Mouse (Mus musculus) neural tube, embryonic 10.5 days (tissue): ENCODE results near the gene Calr4.
A peak's percentile ranks its signal among the peaks of the same experiment; 100 is the strongest.

Experiments used
- DNase-seq: peaks from one replicate; pipeline ENCODE4 v3.0.0-alpha.2; 2017; ENCODE audit warnings: low spot score; ENCODE audit errors: extremely low spot score

The Calr4 gene

DNA sequence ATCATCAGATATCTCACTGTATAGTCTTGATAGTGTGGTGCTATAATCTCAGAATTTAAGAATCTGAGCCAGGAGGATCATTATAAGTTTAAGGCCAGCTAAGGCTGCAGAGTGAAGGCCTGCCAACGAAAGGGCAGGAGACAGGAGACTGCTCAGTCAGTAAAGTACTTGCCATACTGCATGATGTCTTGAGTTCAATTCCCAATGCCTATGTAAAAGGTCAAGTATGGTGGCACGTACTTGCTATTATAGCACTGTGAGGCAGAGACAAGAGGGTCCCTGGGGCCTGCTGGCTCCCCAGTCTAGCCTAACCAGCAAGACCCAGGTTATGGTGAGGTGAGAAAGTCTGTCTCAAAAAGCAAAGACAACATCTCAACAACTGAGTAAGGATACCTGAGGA is at the start of gene Calr4:
Calr4 (plus strand) TSS at position 301 of the 400 bp plus-strand sequence.
- no peak for DNase-seq

DNA sequence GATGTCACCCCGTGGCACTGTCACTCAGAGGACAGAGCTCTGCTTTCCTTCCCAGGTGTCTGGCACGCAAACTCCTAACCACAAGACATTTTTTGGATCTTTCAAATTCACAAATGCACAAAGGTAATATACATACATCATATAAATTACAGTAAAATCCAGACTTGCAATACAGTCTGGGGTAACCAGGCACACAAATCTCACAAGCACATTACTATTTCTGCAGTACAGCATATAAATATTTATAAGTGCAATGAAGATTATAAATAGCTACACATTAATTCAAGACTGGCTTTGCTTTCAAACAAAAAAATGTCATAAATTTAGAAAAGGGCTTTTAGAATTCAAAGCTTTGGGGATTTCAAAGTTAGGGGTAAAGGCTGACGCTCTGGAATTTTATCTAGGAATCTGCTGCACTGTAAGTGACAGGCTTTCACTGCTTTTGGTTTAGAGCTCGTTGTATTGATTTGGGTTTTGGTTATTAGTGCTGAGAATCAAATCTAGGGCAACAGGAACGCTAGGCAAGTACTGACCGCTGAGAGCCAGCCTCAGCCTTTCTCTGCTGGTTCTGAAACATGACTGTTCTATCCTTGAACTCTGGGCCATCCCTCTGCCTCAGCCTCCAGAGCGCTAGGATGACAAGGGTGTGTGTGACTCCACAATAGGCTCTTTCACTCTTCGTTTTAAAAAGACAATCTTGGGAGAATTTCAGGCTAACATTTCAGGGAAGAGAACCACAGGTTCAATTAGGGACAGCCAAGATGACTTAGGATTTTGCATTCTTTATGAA is 48.5 kb upstream of the Calr4 start:
- DNase-seq: no peak

- DNase-seq: no peak
Observed at GRCm38 (mm10) chr4:109191598-109191997, 42.7 kb upstream of the Calr4 start.

GRCm38 (mm10) chr4:109193886-109194285 is 40.4 kb upstream of the Calr4 start:
- DNase-seq: no peak

GRCm38 (mm10) chr4:109195900-109196629 is 38.2 kb upstream of the Calr4 start:
- no peak for DNase-seq

- no peak for DNase-seq
Observed at GRCm38 (mm10) chr4:109199069-109199468, 35.2 kb upstream of the Calr4 start.

DNA sequence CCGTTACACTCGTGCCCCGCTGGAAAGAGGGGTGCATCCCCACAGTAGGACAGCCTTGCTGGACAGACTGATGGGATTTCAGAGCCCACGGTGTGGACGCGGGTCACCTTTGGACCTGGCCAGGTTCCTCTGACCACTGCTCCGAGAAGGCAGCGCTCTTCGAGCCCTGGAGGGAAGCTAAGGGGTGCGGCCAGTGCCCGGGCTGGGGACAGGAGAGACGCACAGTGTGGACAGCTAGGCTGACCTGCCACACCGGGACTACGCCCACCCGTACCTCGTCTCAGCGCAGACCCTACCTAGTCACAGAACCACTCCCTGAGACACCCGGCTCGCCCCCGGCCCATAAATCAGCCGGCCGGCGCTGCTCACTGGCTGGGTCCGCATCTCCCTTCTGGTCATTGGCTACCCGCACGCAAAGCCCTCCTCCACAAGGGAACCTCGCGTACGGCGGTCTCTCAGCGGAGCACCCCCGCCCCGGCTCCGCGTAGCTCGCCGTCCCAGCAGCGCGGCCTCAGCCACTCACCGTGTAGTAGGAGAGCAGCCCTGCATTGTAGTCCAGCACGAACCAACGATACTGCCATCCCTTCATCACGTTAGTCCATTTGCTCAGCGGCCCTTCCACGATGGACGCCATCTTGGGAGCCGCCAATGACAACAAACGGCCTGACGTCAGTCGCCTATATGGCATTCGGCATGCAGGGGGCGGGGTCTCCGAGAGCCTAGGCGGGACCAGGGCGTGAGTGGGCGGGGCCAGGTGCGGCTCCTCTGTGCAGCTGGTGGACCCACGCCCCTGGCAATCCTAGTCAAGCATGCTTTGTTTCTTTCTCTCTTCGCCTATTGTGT is 32.5 kb upstream of the Calr4 start, which contains the start of gene Osbpl9:
Osbpl9 (minus strand) TSS at position 691 of the 843 bp plus-strand sequence.
- DNase-seq: peak; percentile 99

- DNase-seq: no peak
Observed at GRCm38 (mm10) chr4:109203931-109204330, 30.4 kb upstream of the Calr4 start.

DNA sequence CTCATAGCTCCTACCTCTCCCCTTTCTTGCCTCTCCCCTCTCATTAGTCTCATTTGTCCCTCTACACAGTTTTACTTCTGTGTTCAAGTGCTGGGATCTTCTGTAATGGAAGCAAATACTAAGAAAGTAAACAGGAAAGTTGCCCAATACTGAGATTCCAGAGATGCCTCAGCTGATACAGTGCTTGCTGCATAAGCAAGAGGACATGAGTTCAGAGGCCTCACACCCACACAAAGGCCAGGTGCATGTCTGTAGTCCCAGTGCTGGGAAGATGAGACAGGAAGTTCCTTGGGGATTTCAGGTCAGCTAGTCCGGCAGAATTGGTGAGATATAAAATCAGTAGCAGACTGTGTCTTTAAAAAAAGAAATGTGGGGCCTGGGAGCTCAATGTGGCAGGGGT is 29.9 kb upstream of the Calr4 start:
- DNase-seq: no peak

DNA sequence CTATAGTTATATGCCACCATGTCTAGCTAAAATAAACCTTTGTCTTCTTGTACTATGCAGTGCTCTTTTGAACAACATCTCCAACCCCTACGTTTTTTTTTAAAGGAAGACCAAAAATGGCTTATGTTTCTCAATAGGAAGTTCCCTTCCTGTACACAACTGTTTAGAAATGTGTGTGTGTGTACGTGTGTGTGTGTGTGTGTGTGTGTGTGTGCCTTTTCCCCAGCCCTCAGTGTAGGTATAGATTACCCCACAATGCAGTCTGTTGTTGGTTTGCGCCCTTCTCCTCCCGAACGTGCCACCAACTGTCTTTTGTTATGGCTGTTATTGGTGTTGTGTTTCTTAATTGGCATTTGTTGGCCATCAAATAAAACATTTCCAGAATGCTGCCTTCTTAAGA is 26.8 kb upstream of the Calr4 start:
- no peak for DNase-seq

- no peak for DNase-seq
Observed at GRCm38 (mm10) chr4:109210253-109210652, 24.0 kb upstream of the Calr4 start.

- no peak for DNase-seq
Observed at GRCm38 (mm10) chr4:109210881-109211280, 23.4 kb upstream of the Calr4 start.

DNA sequence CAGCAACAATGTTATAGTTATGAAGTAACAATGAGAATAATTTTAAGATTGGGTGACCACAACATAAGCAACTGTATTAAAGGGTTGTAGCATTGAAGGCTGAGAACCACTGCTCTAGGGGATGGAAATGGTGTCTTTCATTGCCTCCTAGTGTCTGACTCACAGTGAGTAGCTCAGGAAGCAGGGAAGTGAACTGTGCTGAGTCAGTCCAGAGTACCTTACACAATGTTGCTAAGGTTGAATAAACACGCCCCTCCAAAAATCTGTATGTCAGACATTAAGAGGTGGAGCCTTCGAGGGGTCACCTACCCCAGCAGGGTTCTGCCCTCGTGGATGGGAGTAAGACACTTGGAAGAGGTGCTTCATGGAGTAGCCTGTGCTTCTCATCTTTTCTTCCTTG is 20.3 kb upstream of the Calr4 start:
- DNase-seq: no peak

DNA sequence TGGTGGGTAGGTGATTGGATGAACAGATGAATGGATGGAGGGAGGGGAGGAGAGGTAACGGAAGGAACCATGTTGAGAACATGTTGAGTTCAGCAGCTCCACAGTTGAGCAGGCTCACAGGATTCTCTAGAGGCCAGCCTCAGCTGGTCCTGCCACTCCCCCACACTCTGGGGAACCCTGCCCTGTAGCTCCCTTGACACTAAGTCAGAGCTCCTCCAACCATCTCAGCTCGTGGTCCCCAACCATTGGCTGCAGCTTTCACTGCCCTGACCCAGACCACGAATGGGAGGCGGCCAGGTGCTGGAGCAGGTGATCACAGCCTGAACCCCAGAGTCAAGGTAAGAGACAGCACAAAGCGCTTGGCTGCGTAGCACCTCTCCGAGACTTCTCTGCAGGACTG is 16.3 kb upstream of the Calr4 start:
- no peak for DNase-seq

DNA sequence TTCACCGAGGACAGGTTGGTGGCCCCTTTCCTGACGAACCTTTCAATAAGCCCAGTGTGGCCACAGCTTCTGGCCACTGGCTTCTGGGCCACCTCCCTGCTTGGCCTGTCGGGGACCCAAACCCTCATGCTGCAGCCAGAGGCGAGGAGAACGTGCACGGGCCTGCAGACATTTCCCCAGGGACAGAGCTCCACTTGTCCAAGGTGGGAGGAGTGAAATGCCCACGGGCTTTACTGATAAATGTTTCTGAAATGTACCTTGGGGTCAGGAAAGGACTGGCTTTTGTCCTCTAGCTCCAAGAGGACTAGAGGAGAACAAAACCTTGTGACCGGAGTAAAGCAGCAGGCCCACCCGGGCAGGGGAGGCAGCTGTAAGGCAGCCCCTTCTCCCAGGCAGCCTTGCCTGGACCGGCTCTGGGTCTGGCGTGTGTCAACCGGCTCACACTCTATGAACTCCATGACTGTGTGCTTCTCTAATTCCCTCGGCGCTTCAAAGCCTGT is 13.8 kb upstream of the Calr4 start:
- no peak for DNase-seq

GRCm38 (mm10) chr4:109222001-109222400 is 12.3 kb upstream of the Calr4 start:
- DNase-seq: no peak

GRCm38 (mm10) chr4:109224762-109225552 is 9.3 kb upstream of the Calr4 start:
- peak; percentile 25 for DNase-seq

DNA sequence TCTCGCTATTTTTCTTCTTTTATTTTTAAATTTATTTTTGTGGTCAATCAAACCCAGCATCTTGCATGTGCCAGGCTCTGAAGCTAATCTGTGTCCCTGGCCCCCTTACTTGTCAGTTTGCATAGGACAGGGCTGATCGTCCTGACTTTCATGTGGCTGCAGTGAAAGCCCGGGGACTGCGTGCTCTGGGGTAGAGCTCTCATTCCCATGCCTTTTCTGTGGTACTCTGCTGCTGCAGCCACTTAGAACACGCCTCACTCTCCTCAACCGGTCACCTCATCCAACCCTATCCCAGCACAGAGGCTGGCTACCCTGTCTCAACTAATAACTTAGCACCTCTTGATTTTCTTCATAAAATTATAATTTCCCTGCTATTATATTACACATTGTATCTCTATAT is 8.7 kb upstream of the Calr4 start:
- no peak for DNase-seq

- no peak for DNase-seq
Observed at GRCm38 (mm10) chr4:109226071-109226470, 8.2 kb upstream of the Calr4 start.

DNA sequence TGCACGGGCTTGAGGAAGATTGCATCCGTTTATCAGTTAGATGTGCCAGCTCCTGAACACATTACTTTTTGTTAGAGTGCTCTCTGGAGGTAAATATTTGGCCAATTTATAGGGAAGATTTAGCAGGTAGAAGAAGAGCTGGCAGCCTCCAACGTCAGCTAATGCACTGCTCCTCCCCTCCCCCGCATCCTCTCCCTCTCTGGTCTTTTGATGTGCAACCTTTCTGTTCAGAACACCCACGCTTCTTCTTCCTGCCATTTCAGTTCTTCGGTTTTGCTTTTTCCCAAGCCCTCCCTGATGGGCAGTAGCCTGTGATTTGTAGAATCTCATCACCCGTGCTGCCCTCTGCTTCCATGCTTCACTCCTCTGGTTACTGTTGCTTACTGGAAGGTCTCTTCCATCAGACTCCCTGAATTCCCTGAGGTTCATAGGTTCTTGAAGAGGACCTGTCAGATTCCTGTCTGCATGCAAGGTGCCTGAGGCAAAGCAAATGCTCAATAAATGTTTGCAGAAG is 4.5 kb upstream of the Calr4 start:
- DNase-seq: no peak
